Mouse (Mus musculus) E14TG2a.4 (cell line): ENCODE data around the gene Nr1h2.

Source experiments
- CTCF ChIP-seq: conservative IDR thresholded peaks from 2 replicates; pipeline ENCODE4 v1.5.1; 2014; ENCODE audit warnings: low read length
- NANOG ChIP-seq: IDR thresholded peaks from 2 replicates; pipeline ENCODE4 v1.6.1; 2014; ENCODE audit warnings: borderline replicate concordance, low read length, mixed read lengths

DNA sequence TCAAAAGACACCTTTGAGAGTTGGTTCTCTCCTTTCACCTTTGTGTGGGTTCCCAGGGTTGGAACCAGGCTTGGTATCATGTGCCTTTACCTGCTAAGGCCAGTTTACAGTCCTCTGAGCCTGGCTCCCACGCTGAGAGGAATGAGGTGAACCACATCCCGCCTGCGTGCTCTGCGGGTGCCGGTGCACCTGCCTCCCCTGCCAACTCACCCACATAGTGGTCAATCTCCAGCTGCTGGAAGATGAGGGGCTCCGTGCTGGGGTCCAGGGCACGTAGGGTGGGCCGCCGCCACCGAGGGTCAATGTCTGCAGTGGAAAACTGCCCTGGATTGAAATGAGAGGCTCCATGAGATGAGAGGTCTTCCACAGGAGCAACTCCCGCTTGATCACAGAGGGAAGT, 11.2 kb downstream of the Nr1h2 start:
- TF ChIP-seq CTCF (no peak), NANOG (no peak)
